Mouse (Mus musculus) adrenal gland (tissue): Measurements from ENCODE around the gene Gm3376.
"Not testable (repeated sequence)": the region's sequence is repeated elsewhere in the genome, so short reads cannot be mapped to it uniquely, and the experiment has no call there.

Experiments
- intact Hi-C: fragments of 180-260 bp; cut with DNase I; formaldehyde crosslinking; loops from one replicate; pipeline ENCODE4 v1.15.1; 2025
- long read RNA-seq, 2 experiments: library from polyadenylated mRNA; unstranded; transcript quantifications; one replicate each; pipeline ENCODE4 v2.0.0; 2020; ENCODE audit warnings: borderline replicate concordance in 1 of 2; ENCODE audit not compliant: insufficient replicate concordance in 1 of 2

The Gm3376 gene
- long read RNA-seq, experiment 1 = 0 reads
- long read RNA-seq, experiment 2 = 0 reads

- intact Hi-C loops = not testable (repeated sequence)
Measured at GRCm38 (mm10) chrY:3771373-3771772, at the start of gene Gm3376. Gm3376 (plus strand) TSS chrY:3771673.
